Mouse (Mus musculus) midbrain, embryonic 10.5 days (tissue): ENCODE measurements at regions not wholly inside any gene's neighbourhood (a gene's known extent, or its start where the extent isn't known, plus 50 kb on each side); places are given as distances from the start of the nearest gene placed in this dataset.
A peak's percentile ranks its signal among the peaks of the same experiment; 100 is the strongest.
"Not testable (repeated sequence)": the region's sequence is repeated elsewhere in the genome, so short reads cannot be mapped to it uniquely, and the experiment has no call there.

Experiments used
- DNase-seq: peaks from one replicate; pipeline ENCODE4 v3.0.0-alpha.2; 2017; ENCODE audit warnings: low spot score
- H3K27ac ChIP-seq: fragments of 300-500 bp; sonication (generic); replicated peaks from 2 replicates; pipeline ENCODE4 v1.5.1; 2016; ENCODE audit warnings: mild to moderate bottlenecking
- H3K27me3 ChIP-seq: fragments of 300-500 bp; sonication (generic); 2 replicates; pipeline ENCODE4 v1.6.1; 2016; ENCODE audit warnings: low read depth, mild to moderate bottlenecking; ENCODE audit not compliant: poor library complexity, severe bottlenecking
- H3K36me3 ChIP-seq: fragments of 300-500 bp; sonication (generic); 2 replicates; pipeline ENCODE4 v1.6.1; 2016; ENCODE audit warnings: mild to moderate bottlenecking, moderate library complexity
- H3K4me1 ChIP-seq: fragments of 300-500 bp; sonication (generic); 2 replicates; pipeline ENCODE4 v1.6.1; 2016
- H3K4me3 ChIP-seq: fragments of 300-500 bp; sonication (generic); 2 replicates; pipeline ENCODE4 v1.5.1; 2016; ENCODE audit warnings: mild to moderate bottlenecking, moderate library complexity
- H3K9me3 ChIP-seq: fragments of 300-500 bp; sonication (generic); replicated peaks from 2 replicates; pipeline ENCODE4 v1.6.1; 2016; ENCODE audit warnings: mild to moderate bottlenecking
- WGBS: fragments of 180-500 bp; shearing (Covaris S2); methylation state at CpG from one replicate; pipeline ENCODE4 v1.1.7; 2016; 5-methylcytosine and 5-hydroxymethylcytosine counted together

DNA sequence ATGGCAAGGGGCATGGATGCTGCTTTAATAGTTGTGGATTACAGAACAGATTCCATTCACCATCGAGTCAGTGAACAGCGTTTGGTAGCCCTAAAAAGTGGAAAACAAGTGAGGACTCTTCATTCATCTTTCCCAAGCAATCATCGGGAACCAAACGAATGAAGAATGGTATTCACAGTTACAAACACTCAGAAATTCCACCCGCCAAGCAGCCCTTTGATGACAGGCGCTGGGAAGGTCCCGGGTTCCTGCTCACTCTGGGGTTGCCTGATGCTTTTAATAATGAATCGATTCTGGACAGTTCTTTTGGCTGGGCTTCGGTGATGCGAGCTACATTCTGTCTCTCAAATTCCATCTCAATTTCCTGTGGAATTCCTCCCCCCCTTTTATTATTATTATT lies 110.9 kb downstream of the Bod1 start:
- H3K4me1 ChIP-seq, result no peaks in the 10 kb centered on the region
- no peak for DNase-seq
- H3K9me3 ChIP-seq, result no peaks in the 10 kb centered on the region
- H3K36me3 ChIP-seq, result no peaks in the 10 kb centered on the region
- H3K4me3 ChIP-seq, result no peak overlapping the region
- WGBS, result 89% methylated on average over 10 of the region's 10 CpGs
- no peaks in the 10 kb centered on the region for H3K27me3 ChIP-seq
- no peak overlapping the region for H3K27ac ChIP-seq

DNA sequence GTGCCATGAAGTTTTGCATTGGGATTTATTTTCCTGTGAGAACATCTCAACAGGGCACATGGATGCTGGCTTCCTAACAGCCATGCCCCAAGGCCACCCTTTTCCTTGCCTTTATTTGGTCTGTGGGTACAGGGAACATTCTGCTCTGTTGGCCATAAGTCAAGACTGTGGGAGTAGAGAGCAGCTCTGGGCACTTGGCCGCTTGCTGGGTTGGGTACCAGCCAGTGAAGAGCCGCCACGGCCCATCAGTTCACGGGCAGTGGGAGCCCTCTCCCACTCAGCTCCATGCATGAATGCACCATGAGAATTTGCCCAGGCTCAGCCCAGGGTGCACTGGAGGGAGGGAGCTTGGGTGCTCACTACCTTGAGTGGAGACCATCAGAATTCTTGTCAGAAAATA lies 116.6 kb downstream of the Bod1 start:
- Histone ChIP-seq H3K4me1 (peaks cover 10% of the 10 kb centered on the region), H3K4me3 (no peak overlapping the region), H3K27me3 (no peaks in the 10 kb centered on the region), H3K36me3 (no peaks in the 10 kb centered on the region), H3K9me3 (no peaks in the 10 kb centered on the region), H3K27ac (no peak overlapping the region)
- no peak for DNase-seq
- WGBS, result 97% methylated on average over 4 of the region's 4 CpGs

DNA sequence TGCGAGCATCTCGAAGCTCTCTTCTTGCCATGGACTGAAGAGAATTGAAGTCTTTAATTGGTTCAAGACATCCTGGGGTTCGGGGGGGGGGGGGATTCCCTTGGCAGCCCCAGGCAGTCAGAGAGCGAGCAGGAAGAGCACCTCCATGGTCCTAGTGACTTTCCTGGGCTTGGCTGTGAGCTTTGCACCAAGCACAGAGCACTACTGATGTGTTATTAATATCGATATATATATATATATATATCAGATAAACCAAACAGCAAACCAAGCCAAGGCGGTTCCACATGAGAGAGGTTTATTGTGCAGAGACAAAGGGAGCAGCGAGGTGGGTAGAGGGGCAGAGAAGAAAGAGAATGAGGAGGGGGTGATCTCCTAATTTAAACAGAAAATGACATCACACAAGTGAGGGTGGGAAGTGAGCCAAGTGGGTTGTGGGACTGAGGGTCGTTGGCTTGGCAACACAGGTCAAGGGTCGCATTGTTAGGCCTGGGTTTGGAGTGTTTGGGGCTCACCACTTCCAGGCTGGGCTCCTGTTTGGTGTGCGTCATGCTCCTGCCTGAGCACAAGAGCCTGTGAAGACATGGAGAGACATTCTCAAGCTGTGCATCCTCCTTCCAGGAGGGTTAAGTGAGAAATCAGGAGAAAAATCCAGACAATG lies 119.9 kb downstream of the Bod1 start:
- peaks cover 12% of the 10 kb centered on the region for H3K9me3 ChIP-seq
- no peaks in the 10 kb centered on the region for H3K36me3 ChIP-seq
- no peaks in the 10 kb centered on the region for H3K27me3 ChIP-seq
- peak; percentile 49 for DNase-seq
- H3K4me1 ChIP-seq, result peaks cover 10% of the 10 kb centered on the region
- 47% methylated on average over 10 of the region's 10 CpGs for WGBS
- H3K4me3 ChIP-seq, result no peak overlapping the region
- H3K27ac ChIP-seq, result peak overlapping the region; percentile 52; the same call in 1 of the 2 replicates

DNA sequence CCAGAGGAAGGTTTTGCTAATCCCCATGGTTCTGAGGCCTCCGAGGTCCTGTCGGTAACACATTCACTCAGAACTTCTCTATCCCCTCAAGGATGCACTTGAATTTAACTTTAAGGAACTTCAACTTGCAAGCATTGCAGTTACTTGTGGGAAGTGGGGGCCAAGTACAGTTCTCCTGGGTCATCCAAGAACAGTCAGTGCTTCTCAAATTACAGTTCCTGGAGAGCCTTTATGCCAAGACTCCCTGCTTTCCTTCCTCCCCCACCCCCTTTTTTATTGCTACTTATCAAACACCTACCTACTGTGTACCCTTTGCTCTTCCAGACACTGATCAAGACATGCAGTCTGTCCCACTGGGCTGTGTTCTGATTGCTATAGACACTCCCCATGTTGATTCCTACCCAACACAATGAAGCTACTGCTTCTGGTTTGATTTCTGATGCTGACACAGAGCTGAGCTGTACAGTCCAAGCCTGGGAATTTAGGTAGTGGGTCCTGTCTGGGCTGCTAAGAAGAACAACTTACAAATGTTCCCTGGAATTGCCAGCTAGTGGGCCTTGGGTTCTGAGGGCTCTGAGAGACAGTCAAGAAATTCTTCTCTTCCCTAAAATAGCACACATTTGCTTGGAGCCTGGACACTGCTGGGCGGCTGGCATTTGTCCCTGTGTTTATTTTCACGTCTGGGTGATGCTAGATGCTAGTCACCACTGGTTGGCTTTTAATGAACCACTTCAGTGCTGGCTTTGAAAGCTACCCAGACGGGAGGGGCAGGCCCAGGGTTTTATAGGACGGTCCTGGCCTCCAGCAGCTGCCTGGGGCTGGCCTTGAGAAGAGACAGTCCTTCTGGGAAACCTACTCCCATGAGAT lies 120.7 kb downstream of the Bod1 start:
- WGBS, result 66% methylated on average over 6 of the region's 6 CpGs
- no peak for DNase-seq
- Histone ChIP-seq H3K9me3 (peaks cover 12% of the 10 kb centered on the region), H3K4me1 (peaks cover 10% of the 10 kb centered on the region), H3K36me3 (no peaks in the 10 kb centered on the region), H3K27me3 (no peaks in the 10 kb centered on the region), H3K27ac (peak overlapping the region; percentile 52; the same call in 1 of the 2 replicates), H3K4me3 (no peak overlapping the region)

DNA sequence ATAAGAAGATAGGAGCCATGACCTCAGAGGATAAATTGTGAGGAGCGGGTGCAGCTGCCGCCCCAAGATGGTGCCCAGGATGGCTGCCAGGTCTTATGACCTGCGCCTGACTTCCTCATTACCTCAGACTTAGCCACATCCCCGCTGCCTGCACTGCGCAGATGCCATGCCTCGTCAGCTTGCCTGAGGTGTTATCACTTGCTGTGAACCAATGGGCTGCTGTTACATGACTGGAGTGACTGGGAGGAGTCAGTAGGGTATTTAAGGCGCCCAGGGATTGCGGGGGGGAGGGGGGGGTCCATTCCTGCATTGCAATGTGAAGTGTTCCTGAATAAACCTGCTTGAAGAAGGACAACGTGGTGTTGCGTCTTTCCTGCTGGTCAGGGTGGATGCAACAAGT lies 126.2 kb downstream of the Bod1 start:
- not testable (repeated sequence) for H3K27me3 ChIP-seq, H3K4me1 ChIP-seq, H3K4me3 ChIP-seq, H3K36me3 ChIP-seq, H3K27ac ChIP-seq, DNase-seq
- 93% methylated on average over 10 of the region's 10 CpGs for WGBS
- peaks cover 12% of the 10 kb centered on the region for H3K9me3 ChIP-seq

DNA sequence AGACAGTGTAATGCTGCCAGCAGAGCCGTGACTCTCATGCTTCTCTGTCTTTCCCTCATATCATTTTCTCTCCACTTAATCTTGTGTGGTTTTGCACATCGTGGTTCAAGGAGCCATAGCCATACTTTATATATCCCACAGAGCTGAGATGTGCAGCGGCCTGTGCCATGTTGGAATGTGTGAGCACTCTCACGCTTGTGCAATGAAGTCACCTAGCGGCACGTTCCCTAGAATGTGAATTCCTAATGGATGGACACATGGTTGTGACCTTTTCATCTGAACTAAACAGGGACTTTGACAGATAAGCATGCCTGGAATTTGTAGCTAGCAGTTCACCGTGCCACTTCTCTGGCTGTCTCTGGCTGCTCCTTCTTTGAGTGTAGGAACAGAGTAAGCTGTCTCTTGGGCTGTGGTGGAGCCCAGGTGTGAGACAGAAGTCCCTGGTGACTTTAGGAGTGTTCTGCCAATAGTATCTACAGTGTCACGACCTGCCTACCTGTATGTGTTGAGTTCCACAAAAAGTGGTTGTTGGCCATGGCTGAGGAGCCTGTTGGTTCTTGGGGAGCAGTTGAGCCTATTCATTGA lies 129.0 kb downstream of the Bod1 start:
- 90% methylated on average over 8 of the region's 8 CpGs for WGBS
- no peak for DNase-seq
- no peaks in the 10 kb centered on the region for H3K9me3 ChIP-seq
- H3K36me3 ChIP-seq, result no peaks in the 10 kb centered on the region
- no peaks in the 10 kb centered on the region for H3K27me3 ChIP-seq
- no peaks in the 10 kb centered on the region for H3K4me1 ChIP-seq
- no peak overlapping the region for H3K4me3 ChIP-seq
- no peak overlapping the region for H3K27ac ChIP-seq

DNA sequence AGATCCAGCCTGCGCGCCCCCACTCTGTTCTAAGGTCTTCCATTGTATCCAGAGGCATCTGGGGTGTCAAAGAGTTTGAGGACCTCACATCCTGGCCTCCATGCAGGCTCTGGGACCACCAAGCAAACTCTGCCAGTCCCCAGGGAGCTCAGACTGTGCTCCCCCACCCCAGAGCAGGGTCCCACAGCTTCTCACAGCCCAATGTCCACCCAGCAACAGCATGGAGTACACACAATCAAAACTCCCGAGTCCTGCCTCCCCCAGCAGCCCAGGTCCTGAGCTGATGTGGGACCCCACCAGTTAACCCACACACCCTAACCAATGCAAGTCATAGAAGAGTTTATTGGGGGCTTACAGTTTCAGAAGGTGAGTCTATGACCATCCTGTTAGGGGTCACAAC lies 130.3 kb downstream of the Bod1 start:
- Histone ChIP-seq H3K27ac (no peak overlapping the region), H3K36me3 (no peaks in the 10 kb centered on the region), H3K9me3 (no peaks in the 10 kb centered on the region), H3K27me3 (no peaks in the 10 kb centered on the region), H3K4me1 (no peaks in the 10 kb centered on the region), H3K4me3 (no peak overlapping the region)
- WGBS, result 84% methylated on average over 3 of the region's 3 CpGs
- no peak for DNase-seq

DNA sequence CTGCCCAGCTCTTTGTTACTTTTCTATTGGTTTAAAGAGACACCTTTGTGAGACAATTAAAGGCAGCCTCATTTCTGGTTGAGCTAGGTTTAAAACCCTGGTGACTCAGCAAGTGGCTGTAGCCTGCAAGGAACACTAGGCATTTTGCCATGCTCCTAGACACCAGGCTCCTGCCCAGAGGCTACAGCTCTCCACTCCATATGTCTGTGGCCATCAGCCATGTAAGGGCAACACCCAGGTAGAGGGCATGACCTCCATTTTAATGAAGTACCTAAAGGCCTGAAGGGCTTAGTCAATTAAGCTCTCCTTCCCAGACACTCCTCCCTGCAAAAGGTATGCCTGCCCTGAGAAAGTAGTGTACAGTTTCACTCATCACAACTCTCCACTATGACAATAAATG lies 130.9 kb downstream of the Bod1 start:
- H3K36me3 ChIP-seq, result no peaks in the 10 kb centered on the region
- H3K27me3 ChIP-seq, result no peaks in the 10 kb centered on the region
- H3K4me1 ChIP-seq, result no peaks in the 10 kb centered on the region
- no peak for DNase-seq
- no peak overlapping the region for H3K27ac ChIP-seq
- no peak overlapping the region for H3K4me3 ChIP-seq
- H3K9me3 ChIP-seq, result no peaks in the 10 kb centered on the region

DNA sequence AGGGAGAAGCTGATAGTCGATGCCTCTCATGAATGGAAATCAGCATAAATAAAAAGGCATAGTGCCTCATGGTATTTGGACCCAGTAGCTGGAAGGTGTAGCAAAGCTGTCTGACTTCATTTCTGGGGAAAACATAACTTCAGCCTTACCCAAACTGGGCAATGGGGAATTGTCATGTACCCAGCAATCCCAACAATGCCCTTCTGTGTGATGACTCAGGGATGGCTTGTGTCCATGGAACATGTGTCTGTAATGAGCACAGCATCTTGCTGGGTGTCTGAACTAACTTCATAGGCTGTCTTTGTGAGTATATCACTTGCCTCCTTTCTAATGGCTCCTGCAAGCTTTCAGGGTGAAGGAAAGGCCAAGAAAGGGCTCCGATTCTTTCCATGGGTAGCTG lies 140.3 kb downstream of the Bod1 start:
- no peaks in the 10 kb centered on the region for H3K9me3 ChIP-seq
- H3K4me3 ChIP-seq, result no peak overlapping the region
- 91% methylated on average over 2 of the region's 2 CpGs for WGBS
- H3K27ac ChIP-seq, result no peak overlapping the region
- H3K4me1 ChIP-seq, result no peaks in the 10 kb centered on the region
- H3K27me3 ChIP-seq, result no peaks in the 10 kb centered on the region
- DNase-seq, result no peak
- no peaks in the 10 kb centered on the region for H3K36me3 ChIP-seq

DNA sequence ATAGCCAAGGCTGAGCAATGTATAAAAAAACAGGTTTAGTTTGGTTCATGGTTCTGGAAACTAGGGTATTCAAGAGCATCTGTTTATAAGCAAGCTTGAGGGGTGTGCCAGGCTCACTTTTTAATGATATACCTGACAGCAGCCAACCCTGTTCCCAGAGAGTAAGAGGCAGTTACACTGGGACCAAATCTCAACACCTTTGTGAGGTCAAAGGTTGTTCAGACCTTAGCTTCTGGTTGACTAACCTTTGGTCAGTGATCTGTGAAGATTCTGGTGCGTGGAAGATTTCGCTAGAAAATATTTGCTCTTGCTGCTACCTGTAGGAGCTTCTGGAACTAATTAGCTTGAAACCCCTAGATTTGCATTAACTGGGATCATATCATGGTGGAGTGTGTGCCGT lies 140.8 kb downstream of the Bod1 start:
- Histone ChIP-seq H3K9me3 (no peaks in the 10 kb centered on the region), H3K4me1 (no peaks in the 10 kb centered on the region), H3K27me3 (no peaks in the 10 kb centered on the region), H3K27ac (no peak overlapping the region), H3K36me3 (no peaks in the 10 kb centered on the region), H3K4me3 (no peak overlapping the region)
- no peak for DNase-seq
- WGBS, result 87% methylated on average over 3 of the region's 3 CpGs

DNA sequence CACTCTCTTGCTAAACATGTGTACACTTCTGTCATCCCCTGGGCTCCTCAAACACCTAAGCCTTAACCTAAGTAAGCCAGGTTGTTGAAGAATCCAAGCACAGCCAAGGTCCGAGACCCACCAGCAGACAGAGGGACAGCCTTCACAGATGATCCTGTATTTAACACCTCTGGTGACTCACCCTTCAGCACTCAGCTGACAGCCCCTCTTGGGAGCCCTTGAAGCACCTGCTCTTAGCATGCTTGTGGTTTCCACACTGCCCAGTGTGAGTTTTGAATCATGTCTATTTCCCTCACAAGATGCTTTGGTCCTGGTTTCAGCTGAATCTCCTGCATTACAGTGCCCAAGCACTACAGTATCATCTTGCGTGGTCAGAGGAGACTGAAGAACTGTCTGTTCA lies 142.0 kb downstream of the Bod1 start:
- H3K36me3 ChIP-seq, result no peaks in the 10 kb centered on the region
- H3K27ac ChIP-seq, result no peak overlapping the region
- 88% methylated on average over 2 of the region's 2 CpGs for WGBS
- no peaks in the 10 kb centered on the region for H3K4me1 ChIP-seq
- H3K4me3 ChIP-seq, result no peak overlapping the region
- no peaks in the 10 kb centered on the region for H3K9me3 ChIP-seq
- no peak for DNase-seq
- H3K27me3 ChIP-seq, result no peaks in the 10 kb centered on the region

DNA sequence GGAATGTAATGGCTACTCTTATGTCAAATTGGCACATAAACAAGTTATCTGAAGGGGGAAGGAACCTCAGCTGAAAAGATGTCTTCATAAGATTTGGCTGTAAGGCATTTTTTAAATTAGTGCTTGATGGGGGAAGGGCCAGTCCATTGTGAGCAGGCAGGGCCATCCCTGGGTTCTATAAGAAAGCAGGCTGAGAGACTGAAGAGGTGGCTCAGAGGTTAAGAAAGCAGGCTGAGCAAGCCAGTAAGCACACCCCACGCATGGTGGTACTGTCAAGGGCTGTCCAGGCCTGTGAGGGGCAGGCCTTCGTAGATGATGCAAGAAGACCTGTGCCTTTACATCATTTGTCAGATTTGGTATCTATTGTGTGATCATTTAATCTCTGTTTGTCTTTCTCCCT lies 147.0 kb downstream of the Bod1 start:
- DNase-seq, result no peak
- H3K27me3 ChIP-seq, result no peaks in the 10 kb centered on the region
- no peak overlapping the region for H3K4me3 ChIP-seq
- H3K36me3 ChIP-seq, result no peaks in the 10 kb centered on the region
- H3K27ac ChIP-seq, result no peak overlapping the region
- no peaks in the 10 kb centered on the region for H3K4me1 ChIP-seq
- H3K9me3 ChIP-seq, result no peaks in the 10 kb centered on the region
- 88% methylated on average over 2 of the region's 2 CpGs for WGBS

DNA sequence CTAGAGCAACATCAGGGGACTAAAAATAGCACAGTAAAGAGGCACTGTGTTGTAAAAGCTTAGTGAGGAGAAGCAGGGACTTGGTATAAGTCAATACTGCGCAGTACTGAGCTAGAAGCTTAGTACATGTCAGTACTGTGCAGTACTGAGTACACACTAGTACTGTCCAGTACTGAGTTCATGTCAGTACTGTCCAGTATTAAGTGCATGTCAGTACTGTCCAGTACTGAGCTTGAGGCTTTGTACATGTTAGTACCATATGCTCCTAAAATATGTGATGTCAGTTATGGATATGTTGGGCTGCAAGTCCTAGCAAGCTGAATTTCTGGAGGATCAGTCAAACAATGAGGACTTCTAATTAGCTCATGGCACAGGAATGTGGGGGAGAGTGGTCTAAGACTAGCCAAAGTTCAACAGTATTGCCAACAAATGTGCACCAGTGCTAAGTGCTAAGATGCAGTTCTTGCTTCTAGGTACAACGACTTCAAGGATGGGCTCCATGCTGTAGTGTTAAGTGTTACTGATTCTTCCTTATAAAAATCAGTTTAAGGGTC lies 147.5 kb downstream of the Bod1 start:
- H3K36me3 ChIP-seq, result no peaks in the 10 kb centered on the region
- H3K9me3 ChIP-seq, result no peaks in the 10 kb centered on the region
- H3K4me1 ChIP-seq, result no peaks in the 10 kb centered on the region
- H3K27me3 ChIP-seq, result no peaks in the 10 kb centered on the region
- 91% methylated on average over 2 of the region's 2 CpGs for whole genome bisulfite sequencing
- no peak overlapping the region for H3K27ac ChIP-seq
- H3K4me3 ChIP-seq, result no peak overlapping the region
- no peak for DNase-seq
